Mouse (Mus musculus): Measurements from ENCODE around the gene Kpna7. TPM values are rescaled to one million over a fixed set of nuclear protein-coding genes. Genes with fewer than 3 reads are reported as not detected.
"Not testable (repeated sequence)": the region's sequence is repeated elsewhere in the genome, so short reads cannot be mapped to it uniquely, and the experiment has no call there.

Kpna7 gene
- polyA plus RNA-seq, 1 experiment from 2014 or later: 0.08 TPM

- no peak for TF ChIP-seq CTCF (IDR thresholded peaks at IDR 0.05; ENCODE audit: low read depth)
- no peaks in the 10 kb centered on the region for H3K4me1 ChIP-seq (replicated peaks; ENCODE audit: control insufficient read depth, insufficient read depth, low read length)
- ATAC-seq: no peak; the same call in 1 of the 2 replicates
- H3K4me3 ChIP-seq (ENCODE audit: low read depth, low read length): no peak overlapping the region
- H3K4me2 ChIP-seq (replicated peaks; ENCODE audit: low read depth): no peak overlapping the region
- H3K9me3 ChIP-seq (ENCODE audit: control insufficient read depth): no peaks in the 10 kb centered on the region
- no peak overlapping the region for H3K9ac ChIP-seq (ENCODE audit: low read depth, low read length)
- 82% methylated on average over 2 of the region's 2 CpGs for WGBS
- no peak overlapping the region for H3K27ac ChIP-seq (ENCODE audit: low read depth, low read length)
- no peaks in the 10 kb centered on the region for H3K36me3 ChIP-seq (ENCODE audit: control insufficient read depth, insufficient read depth)
- no peaks in the 10 kb centered on the region for H3K27me3 ChIP-seq (replicated peaks; ENCODE audit: control insufficient read depth, insufficient read depth, low read length)
Observed at GRCm38 (mm10) chr5:145059524-145059923, 24.3 kb downstream of the Kpna7 start.

- Histone ChIP-seq H3K36me3 (ENCODE audit: control insufficient read depth, insufficient read depth) (no peaks in the 10 kb centered on the region), H3K4me2 (replicated peaks; ENCODE audit: low read depth) (no peak overlapping the region), H3K9ac (ENCODE audit: low read depth, low read length) (no peak overlapping the region), H3K27ac (ENCODE audit: low read depth, low read length) (no peak overlapping the region), H3K27me3 (replicated peaks; ENCODE audit: control insufficient read depth, insufficient read depth, low read length) (no peaks in the 10 kb centered on the region), H3K4me1 (replicated peaks; ENCODE audit: control insufficient read depth, insufficient read depth, low read length) (no peaks in the 10 kb centered on the region), H3K9me3 (ENCODE audit: control insufficient read depth) (no peaks in the 10 kb centered on the region), H3K4me3 (ENCODE audit: low read depth, low read length) (no peak overlapping the region)
- WGBS: 91% methylated on average over 7 of the region's 7 CpGs
- 0 out of 2 replicates have a peak, but pooled peaks have one; percentile 16 for TF ChIP-seq CTCF (IDR thresholded peaks at IDR 0.05; ENCODE audit: low read depth)
- no peak for ATAC-seq
Observed at GRCm38 (mm10) chr5:145058722-145059121, 25.1 kb downstream of the Kpna7 start.

DNA sequence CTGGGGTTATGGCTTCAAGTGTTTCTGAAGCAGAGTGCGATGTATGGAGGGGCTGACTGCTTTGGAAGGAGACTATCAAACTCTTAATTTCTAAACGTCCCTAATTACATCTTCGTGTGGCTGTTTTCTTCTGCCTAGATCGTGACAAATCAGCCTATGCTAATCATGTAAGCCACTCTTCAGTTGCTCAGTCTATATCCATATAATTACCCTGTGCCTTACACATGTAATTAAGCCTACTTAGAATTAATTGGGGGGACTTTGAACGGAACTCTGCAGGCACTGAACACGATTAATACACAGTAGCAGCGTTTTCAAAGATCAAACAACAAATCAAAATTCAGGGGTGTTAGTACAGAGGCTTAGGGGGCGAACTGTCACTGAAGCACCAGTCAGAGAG, 25.9 kb downstream of the Kpna7 start:
- no peaks in the 10 kb centered on the region for H3K4me1 ChIP-seq (replicated peaks; ENCODE audit: control insufficient read depth, insufficient read depth, low read length)
- ATAC-seq: no peak
- H3K27ac ChIP-seq (ENCODE audit: low read depth, low read length): no peak overlapping the region
- H3K4me3 ChIP-seq (ENCODE audit: low read depth, low read length): no peak overlapping the region
- H3K27me3 ChIP-seq (replicated peaks; ENCODE audit: control insufficient read depth, insufficient read depth, low read length): no peaks in the 10 kb centered on the region
- no peak overlapping the region for H3K4me2 ChIP-seq (replicated peaks; ENCODE audit: low read depth)
- no peaks in the 10 kb centered on the region for H3K36me3 ChIP-seq (ENCODE audit: control insufficient read depth, insufficient read depth)
- no peak overlapping the region for H3K9ac ChIP-seq (ENCODE audit: low read depth, low read length)
- WGBS: 83% methylated on average over 8 of the region's 8 CpGs
- TF ChIP-seq CTCF (IDR thresholded peaks at IDR 0.05; ENCODE audit: low read depth): no peak
- H3K9me3 ChIP-seq (ENCODE audit: control insufficient read depth): no peaks in the 10 kb centered on the region

GRCm38 (mm10) chr5:145054187-145054586, 29.6 kb downstream of the Kpna7 start:
- not testable (repeated sequence) for H3K9me3 ChIP-seq (ENCODE audit: control insufficient read depth); H3K4me1 ChIP-seq (replicated peaks; ENCODE audit: control insufficient read depth, insufficient read depth, low read length); H3K4me2 ChIP-seq (replicated peaks; ENCODE audit: low read depth); H3K27me3 ChIP-seq (replicated peaks; ENCODE audit: control insufficient read depth, insufficient read depth, low read length); ATAC-seq; H3K9ac ChIP-seq (ENCODE audit: low read depth, low read length); H3K4me3 ChIP-seq (ENCODE audit: low read depth, low read length); H3K36me3 ChIP-seq (ENCODE audit: control insufficient read depth, insufficient read depth); H3K27ac ChIP-seq (ENCODE audit: low read depth, low read length)
- WGBS: 43% methylated on average over 3 of the region's 3 CpGs

DNA sequence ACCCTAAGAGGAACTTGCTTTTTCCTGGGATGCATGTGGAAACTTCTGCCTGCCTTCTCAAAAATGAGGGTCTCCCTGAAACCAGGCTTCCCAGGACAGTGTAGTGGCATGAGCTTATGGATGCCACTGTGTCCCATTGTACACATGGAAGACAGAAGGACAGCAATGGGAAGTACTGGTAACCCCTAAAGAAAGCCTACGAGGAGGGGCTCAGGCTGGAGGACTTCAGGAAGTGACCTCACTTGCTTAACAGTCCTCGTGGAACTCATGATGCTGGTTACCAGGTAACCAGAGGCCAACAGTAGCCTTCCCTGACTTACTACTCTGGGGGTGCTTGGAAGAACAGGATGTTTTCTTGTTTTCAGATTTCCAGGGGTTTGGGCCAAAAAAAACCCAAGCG, 41.1 kb downstream of the Kpna7 start, which contains the start of gene 1700018F24Rik:
TSS of gene 1700018F24Rik (plus strand) at position 301 of the 400 bp plus-strand sequence.
- not testable (repeated sequence) for H3K27me3 ChIP-seq (replicated peaks; ENCODE audit: control insufficient read depth, insufficient read depth, low read length); H3K4me1 ChIP-seq (replicated peaks; ENCODE audit: control insufficient read depth, insufficient read depth, low read length); ATAC-seq; H3K36me3 ChIP-seq (ENCODE audit: control insufficient read depth, insufficient read depth); H3K27ac ChIP-seq (ENCODE audit: low read depth, low read length); H3K9ac ChIP-seq (ENCODE audit: low read depth, low read length); H3K9me3 ChIP-seq (ENCODE audit: control insufficient read depth); H3K4me2 ChIP-seq (replicated peaks; ENCODE audit: low read depth); H3K4me3 ChIP-seq (ENCODE audit: low read depth, low read length)
- 62% methylated on average over 3 of the region's 3 CpGs for WGBS

DNA sequence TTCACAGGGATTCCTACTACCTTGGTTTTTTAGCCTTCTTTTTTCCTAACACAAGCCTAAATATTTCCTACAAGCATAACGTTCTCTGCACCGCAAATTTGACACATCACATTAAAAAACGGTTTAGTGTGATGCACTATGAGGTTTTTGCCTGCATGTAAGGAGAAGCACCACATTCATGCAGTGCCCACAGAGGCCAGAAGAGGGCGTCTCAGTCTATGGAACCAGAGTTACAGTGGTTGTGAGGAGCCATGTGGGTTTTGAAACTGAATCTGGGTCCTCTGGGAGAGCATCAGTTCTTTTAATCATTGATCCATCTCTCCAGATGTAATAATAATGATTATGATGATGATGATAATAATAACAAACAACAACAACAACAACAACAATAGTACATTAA, 42.2 kb downstream of the Kpna7 start:
- peak; percentile 59 for TF ChIP-seq CTCF (IDR thresholded peaks at IDR 0.05; ENCODE audit: low read depth)
- Histone ChIP-seq H3K4me1 (replicated peaks; ENCODE audit: control insufficient read depth, insufficient read depth, low read length) (no peaks in the 10 kb centered on the region), H3K4me2 (replicated peaks; ENCODE audit: low read depth) (no peak overlapping the region), H3K27me3 (replicated peaks; ENCODE audit: control insufficient read depth, insufficient read depth, low read length) (no peaks in the 10 kb centered on the region), H3K9ac (ENCODE audit: low read depth, low read length) (no peak overlapping the region), H3K36me3 (ENCODE audit: control insufficient read depth, insufficient read depth) (no peaks in the 10 kb centered on the region), H3K9me3 (ENCODE audit: control insufficient read depth) (no peaks in the 10 kb centered on the region), H3K27ac (ENCODE audit: low read depth, low read length) (no peak overlapping the region), H3K4me3 (ENCODE audit: low read depth, low read length) (no peak overlapping the region)
- 42% methylated on average over 4 of the region's 4 CpGs for WGBS
- no peak for ATAC-seq

DNA sequence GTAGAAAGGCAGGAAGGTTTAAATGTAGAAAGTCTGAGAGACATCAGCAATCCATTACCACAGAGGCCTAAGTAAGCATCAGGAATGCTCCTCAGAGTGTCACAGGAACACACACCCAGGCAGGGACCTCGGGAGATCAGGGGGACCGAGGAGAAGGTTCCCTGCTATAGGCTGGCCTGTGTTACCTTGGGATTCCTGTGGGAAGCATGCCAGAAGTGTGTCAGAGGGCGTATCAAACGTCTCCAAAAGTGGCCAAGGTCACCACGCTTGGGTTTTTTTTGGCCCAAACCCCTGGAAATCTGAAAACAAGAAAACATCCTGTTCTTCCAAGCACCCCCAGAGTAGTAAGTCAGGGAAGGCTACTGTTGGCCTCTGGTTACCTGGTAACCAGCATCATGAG, 51.4 kb downstream of the Kpna7 start, which contains the start of gene Gm4871:
TSS of gene Gm4871 (minus strand) at position 364 of the 400 bp plus-strand sequence.
- H3K4me2 ChIP-seq (replicated peaks; ENCODE audit: low read depth); H3K4me1 ChIP-seq (replicated peaks; ENCODE audit: control insufficient read depth, insufficient read depth, low read length); H3K9me3 ChIP-seq (ENCODE audit: control insufficient read depth); ATAC-seq; H3K4me3 ChIP-seq (ENCODE audit: low read depth, low read length); H3K27me3 ChIP-seq (replicated peaks; ENCODE audit: control insufficient read depth, insufficient read depth, low read length); H3K27ac ChIP-seq (ENCODE audit: low read depth, low read length); H3K36me3 ChIP-seq (ENCODE audit: control insufficient read depth, insufficient read depth); H3K9ac ChIP-seq (ENCODE audit: low read depth, low read length): not testable (repeated sequence)
- WGBS: 50% methylated on average over 5 of the region's 5 CpGs

DNA sequence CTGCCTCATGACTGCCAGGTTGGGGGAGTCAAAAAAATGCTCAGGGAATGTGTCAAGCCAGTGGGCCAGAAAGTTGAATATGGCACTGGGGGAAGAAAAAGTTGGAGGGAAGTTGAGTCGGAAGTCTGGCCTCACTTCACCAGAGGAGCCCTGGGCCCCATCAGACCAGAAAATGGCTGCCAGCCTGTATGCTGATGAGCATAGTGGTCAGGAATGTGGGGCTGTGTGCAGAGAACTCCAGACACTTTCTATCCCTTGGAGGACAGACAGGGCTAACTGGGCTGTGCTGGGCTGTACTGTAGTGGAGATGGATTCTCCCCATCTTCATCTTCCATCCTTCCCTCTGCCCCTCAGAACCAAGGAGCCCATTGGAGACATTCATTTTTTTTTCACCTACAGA, 53.4 kb downstream of the Kpna7 start:
- not testable (repeated sequence) for H3K4me1 ChIP-seq (replicated peaks; ENCODE audit: control insufficient read depth, insufficient read depth, low read length); H3K4me2 ChIP-seq (replicated peaks; ENCODE audit: low read depth); H3K4me3 ChIP-seq (ENCODE audit: low read depth, low read length); H3K9me3 ChIP-seq (ENCODE audit: control insufficient read depth); H3K27me3 ChIP-seq (replicated peaks; ENCODE audit: control insufficient read depth, insufficient read depth, low read length); H3K36me3 ChIP-seq (ENCODE audit: control insufficient read depth, insufficient read depth); H3K9ac ChIP-seq (ENCODE audit: low read depth, low read length); H3K27ac ChIP-seq (ENCODE audit: low read depth, low read length); ATAC-seq
- WGBS: 93% methylated on average over 1 of the region's 1 CpGs

DNA sequence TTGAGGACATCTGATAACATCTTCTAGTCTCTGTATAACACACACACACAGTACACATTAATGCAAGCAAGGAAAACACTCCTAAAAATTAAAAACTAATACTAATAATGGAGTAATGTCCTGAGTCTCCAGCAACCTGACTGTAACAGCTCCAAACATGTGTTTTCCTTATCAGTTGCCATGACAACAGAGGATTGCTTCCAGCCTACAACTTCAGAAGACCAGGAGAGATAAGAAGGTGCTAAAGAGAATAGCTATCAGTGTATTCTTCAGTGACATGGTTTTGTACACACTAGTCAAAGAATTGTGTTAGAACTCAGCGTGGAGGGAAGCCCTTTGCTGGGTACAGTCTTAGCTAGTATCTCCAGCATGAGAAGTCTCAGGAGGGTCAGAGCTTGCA, 63.1 kb downstream of the Kpna7 start:
- H3K9ac ChIP-seq (ENCODE audit: low read depth, low read length); H3K27me3 ChIP-seq (replicated peaks; ENCODE audit: control insufficient read depth, insufficient read depth, low read length); H3K27ac ChIP-seq (ENCODE audit: low read depth, low read length); H3K4me3 ChIP-seq (ENCODE audit: low read depth, low read length); H3K4me1 ChIP-seq (replicated peaks; ENCODE audit: control insufficient read depth, insufficient read depth, low read length); ATAC-seq; H3K9me3 ChIP-seq (ENCODE audit: control insufficient read depth); H3K4me2 ChIP-seq (replicated peaks; ENCODE audit: low read depth); H3K36me3 ChIP-seq (ENCODE audit: control insufficient read depth, insufficient read depth): not testable (repeated sequence)
- 26% methylated on average over 1 of the region's 1 CpGs for WGBS

Measured in intestine, postnatal 0 days (tissue).